Mouse (Mus musculus): ENCODE data around the gene Cdkn1a. TPM values are rescaled to one million over a fixed set of nuclear protein-coding genes. Genes with fewer than 3 reads are reported as not detected.

Gene Cdkn1a
- total and polyA plus RNA-seq, 3 experiments: 10.6 to 59.1 (median 37.5) TPM

DNA sequence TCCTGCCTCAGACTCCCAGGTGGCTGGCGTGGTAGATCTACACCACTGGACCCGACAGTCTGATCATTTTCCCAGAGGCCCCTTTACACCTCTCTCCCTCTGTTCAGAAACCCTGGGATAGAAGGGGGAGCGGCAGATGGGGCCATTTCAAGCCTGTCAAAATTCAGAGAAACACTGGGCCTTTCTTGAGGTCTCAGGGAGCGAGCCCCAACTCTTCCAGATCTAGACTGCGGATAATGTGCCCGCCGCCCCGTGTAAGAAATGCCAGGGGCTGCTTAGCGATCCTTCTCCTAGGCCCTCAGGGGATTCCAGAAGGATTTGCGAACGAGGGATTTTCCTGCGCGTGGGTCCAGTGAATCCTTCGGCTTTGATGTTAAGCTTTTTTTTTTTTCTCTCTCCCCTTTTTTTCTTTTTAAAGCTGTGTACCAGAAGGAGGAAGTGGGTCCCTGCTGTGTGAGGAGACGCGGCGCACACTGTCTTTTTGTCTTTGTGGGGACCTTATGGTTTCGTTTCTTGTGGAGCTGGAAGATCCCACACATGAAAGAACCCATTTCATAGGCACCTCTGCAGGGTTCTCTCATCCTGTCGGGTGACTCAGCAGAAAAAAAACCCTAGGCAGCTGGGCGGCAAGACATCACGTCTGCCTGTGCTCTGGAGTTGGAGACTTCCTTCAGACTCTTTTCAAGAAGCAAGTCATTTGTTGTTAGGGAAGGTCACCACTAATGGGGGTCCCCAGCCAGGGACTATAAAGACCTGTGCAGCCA, 9.0 kb upstream of the Cdkn1a start:
- H3K4me2 ChIP-seq (ENCODE audit: insufficient read depth, low read depth, poor library complexity, severe bottlenecking): peak overlapping the region; percentile 76
- H3K36me3 ChIP-seq (replicated peaks in 1 of 2; ENCODE audit: control insufficient read depth in 1 of 2, insufficient read depth in 1 of 2, low read length in 1 of 2): peaks cover 0 to 6% of the 10 kb centered on the region in 2 experiments
- no peaks in the 10 kb centered on the region for H3K27me3 ChIP-seq (replicated peaks)
- peak; percentile 29; the same call in 1 of the 2 replicates for TF ChIP-seq SIN3A (IDR thresholded peaks at IDR 0.05; ENCODE audit: low read length)
- TF ChIP-seq PAX5 (IDR thresholded peaks at IDR 0.05; ENCODE audit: low read length): no peak
- TF ChIP-seq POLR2A (IDR thresholded peaks at IDR 0.05; ENCODE audit: low read depth, low read length): peak; percentile 38; the same call in 1 of the 2 replicates
- no peak for TF ChIP-seq NRF1 (IDR thresholded peaks at IDR 0.05; ENCODE audit: low read depth, low read length)
- TF ChIP-seq ELF1 (IDR thresholded peaks at IDR 0.05; ENCODE audit: low read depth, low read length): peak; percentile 62
- TF ChIP-seq TCF12 (IDR thresholded peaks at IDR 0.05; ENCODE audit: low read depth, low read length): peak; percentile 73; the same call in 1 of the 2 replicates
- TF ChIP-seq EP300 (IDR thresholded peaks at IDR 0.05; ENCODE audit: low read length): peak; percentile 68
- TF ChIP-seq JUN (IDR thresholded peaks at IDR 0.05; ENCODE audit: insufficient read depth, low read depth, low read length): no peak
- no peak for TF ChIP-seq JUND (conservative IDR thresholded peaks at IDR 0.05; ENCODE audit: low read depth, low read length)
- TF ChIP-seq ZC3H11A (IDR thresholded peaks at IDR 0.05; ENCODE audit: low read depth, low read length): no peak
- TF ChIP-seq UBTF (IDR thresholded peaks at IDR 0.05; ENCODE audit: low read depth, low read length): no peak
- TF ChIP-seq ZNF384 (IDR thresholded peaks at IDR 0.05; ENCODE audit: low read depth, low read length): peak; percentile 95
- no peak for TF ChIP-seq CTCF (conservative IDR thresholded peaks at IDR 0.05 in 1 of 2, IDR thresholded peaks at IDR 0.05 in 1 of 2; ENCODE audit: low read depth in 2 of 2, low read length in 2 of 2)
- peak; percentile 88 for TF ChIP-seq ETS1 (conservative IDR thresholded peaks at IDR 0.05; ENCODE audit: low read depth, low read length)
- TF ChIP-seq TBP (conservative IDR thresholded peaks at IDR 0.05; ENCODE audit: low read depth, low read length): peak; percentile 66; the same call in 1 of the 2 replicates
- TF ChIP-seq USF2 (conservative IDR thresholded peaks at IDR 0.05; ENCODE audit: low read depth, low read length): no peak
- TF ChIP-seq MAZ (IDR thresholded peaks at IDR 0.05; ENCODE audit: low read depth, low read length): peak; percentile 26; the same call in 1 of the 2 replicates
- no peak for TF ChIP-seq NELFE (IDR thresholded peaks at IDR 0.05; ENCODE audit: low read depth, low read length)
- peak; percentile 55; the same call in 1 of the 2 replicates for TF ChIP-seq IRF4 (IDR thresholded peaks at IDR 0.05; ENCODE audit: low read depth, low read length)
- TF ChIP-seq MXI1 (IDR thresholded peaks at IDR 0.05; ENCODE audit: low read depth, low read length): no peak; the same call in 1 of the 2 replicates
- TF ChIP-seq MYC (IDR thresholded peaks at IDR 0.05; ENCODE audit: low read depth, low read length): no peak
- no peak; the same call in 1 of the 2 replicates for TF ChIP-seq CHD2 (IDR thresholded peaks at IDR 0.05; ENCODE audit: low read length)
- peak; percentile 97 for TF ChIP-seq MAFK (IDR thresholded peaks at IDR 0.05; ENCODE audit: insufficient replicate concordance, low read length)
- 0 out of 2 replicates have a peak, but pooled peaks have one; percentile 68 for TF ChIP-seq MEF2A (IDR thresholded peaks at IDR 0.05; ENCODE audit: borderline replicate concordance, low read depth, low read length)
- TF ChIP-seq BHLHE40 (IDR thresholded peaks at IDR 0.05; ENCODE audit: low read depth, low read length): peak; percentile 94
- 0 out of 2 replicates have a peak, but pooled peaks have one; percentile 22 for TF ChIP-seq RCOR1 (conservative IDR thresholded peaks at IDR 0.05; ENCODE audit: low read depth, low read length)
- dilution Hi-C loops (cut with MboI; ENCODE audit: extremely low pct_ligation_motif_present, extremely low pct_unique_long_range_greater_than_20kb, low sequenced_read_pairs) (no loop called here), in situ Hi-C loops (cut with MboI; ENCODE audit: low pct_ligation_motif_present, low pct_unique_long_range_greater_than_20kb, low sequenced_read_pairs) (no loop called here)
- H3K9ac ChIP-seq (ENCODE audit: insufficient read depth, low read depth): peak overlapping the region; percentile 92
- no peaks in the 10 kb centered on the region for H3K79me2 ChIP-seq (replicated peaks; ENCODE audit: control insufficient read depth, extremely low read depth, insufficient read depth, poor library complexity, severe bottlenecking)
- peak; percentile 86 for DNase-seq (ENCODE audit: extremely low read depth)
- H3K27ac ChIP-seq (ENCODE audit: insufficient read depth, low read depth): peak overlapping the region; percentile 91
- peak overlapping the region in 1 of 3 experiments; percentile 27 for H3K4me3 ChIP-seq (replicated peaks in 1 of 3; ENCODE audit: low read depth in 2 of 3, low read length in 2 of 3, poor library complexity in 1 of 3)
- H3K4me1 ChIP-seq (ENCODE audit: control insufficient read depth in 1 of 2, insufficient read depth in 2 of 2): peaks cover 9 to 29% of the 10 kb centered on the region in 2 experiments
- peaks cover 11% of the 10 kb centered on the region for H3K9me3 ChIP-seq (replicated peaks; ENCODE audit: low read length)
